Mouse (Mus musculus) midbrain, embryonic 16.5 days (tissue): ENCODE data around the gene Dnajc5. TPM values are rescaled to one million over a fixed set of nuclear protein-coding genes. Genes with fewer than 3 reads are reported as not detected.

Experiments used
- microRNA-seq: library from miRNA; unstranded; fragments of <30 nt; microRNA quantifications from one replicate; pipeline ENCODE4, GENCODE M21; 2017
- polyA plus RNA-seq: library from polyadenylated mRNA; unstranded; fragments of >200 nt; fragmentation: Nextera tagmentation; extraction: Ambion mirVana; gene quantifications from 2 replicates; pipeline ENCODE4 v1.2.1, GENCODE M21; 2015

Gene Dnajc5
- polyA plus RNA-seq, 1 experiment from 2014 or later = 302 TPM

Small RNA genes within 50 kb of the gene (microRNA-seq; reads per million reads assigned to microRNA genes)
- gene Mir7006 = not detected

Other genes starting within 250 kb of the Dnajc5 start
- 16.3 and 17.6 TPM in 2 replicates for gene Gmeb2, start 232.4 kb upstream of the Dnajc5 start, polyA plus RNA-seq
- 1,527 and 1,727 TPM in 2 replicates for gene Stmn3, start 206.0 kb upstream of the Dnajc5 start, polyA plus RNA-seq
- gene Rtel1, start 200.7 kb upstream of the Dnajc5 start, polyA plus RNA-seq = 38.8 and 48.8 TPM in 2 replicates
- 88.7 and 94.5 TPM in 2 replicates for gene Zgpat, start 155.6 kb upstream of the Dnajc5 start, polyA plus RNA-seq
- gene Arfrp1, start 155.1 kb upstream of the Dnajc5 start, polyA plus RNA-seq = 84.7 and 93.0 TPM in 2 replicates
- 61.4 and 65.9 TPM in 2 replicates for gene Lime1, start 140.4 kb upstream of the Dnajc5 start, polyA plus RNA-seq
- 21.6 and 26.2 TPM in 2 replicates for gene Zbtb46, start 61.1 kb upstream of the Dnajc5 start, polyA plus RNA-seq
- gene Abhd16b, start 27.3 kb upstream of the Dnajc5 start, polyA plus RNA-seq = not detected in 2 replicates
- 105 and 109 TPM in 2 replicates for gene Tpd52l2, start 23.3 kb upstream of the Dnajc5 start, polyA plus RNA-seq
- gene Uckl1, start 64.4 kb downstream of the Dnajc5 start, polyA plus RNA-seq = 71.2 and 76.0 TPM in 2 replicates
- 59.7 and 64.6 TPM in 2 replicates for gene Prpf6, start 71.4 kb downstream of the Dnajc5 start, polyA plus RNA-seq
- 70.0 and 78.0 TPM in 2 replicates for gene Zfp512b, start 72.3 kb downstream of the Dnajc5 start, polyA plus RNA-seq
- 213 and 216 TPM in 2 replicates for gene Samd10, start 78.7 kb downstream of the Dnajc5 start, polyA plus RNA-seq
- 0.25 and 0.39 TPM in 2 replicates for gene Gm29797, start 136.5 kb downstream of the Dnajc5 start, polyA plus RNA-seq
- gene Sox18, start 151.2 kb downstream of the Dnajc5 start, polyA plus RNA-seq = 14.6 and 15.7 TPM in 2 replicates
- gene Tcea2, start 159.8 kb downstream of the Dnajc5 start, polyA plus RNA-seq = 58.2 and 59.2 TPM in 2 replicates
- gene Rgs19, start 173.5 kb downstream of the Dnajc5 start, polyA plus RNA-seq = 60.8 and 65.1 TPM in 2 replicates
- not detected in 2 replicates for gene Lkaaear1, start 178.0 kb downstream of the Dnajc5 start, polyA plus RNA-seq
- gene Oprl1, start 194.5 kb downstream of the Dnajc5 start, polyA plus RNA-seq = 103 and 111 TPM in 2 replicates
- 15.6 and 19.2 TPM in 2 replicates for gene Myt1, start 242.8 kb downstream of the Dnajc5 start, polyA plus RNA-seq